Mouse (Mus musculus) hindbrain, postnatal 0 days (tissue): Measurements from ENCODE around the gene Tcp11l1. TPM values are rescaled to one million over a fixed set of nuclear protein-coding genes. Genes with fewer than 3 reads are reported as not detected.
A peak's percentile ranks its signal among the peaks of the same experiment; 100 is the strongest.

Experiments used
- ATAC-seq: fragments of 200-750 bp; cut with Nextera tagmentation; 2 replicates; pipeline ENCODE4 v1.8.0; 2017; ENCODE audit warnings: mild to moderate bottlenecking, moderate TSS enrichment, moderate library complexity
- DNase-seq: peaks from one replicate; pipeline ENCODE4 v3.0.0-alpha.2; 2015; ENCODE audit warnings: low spot score
- H3K27ac ChIP-seq: fragments of 300-500 bp; sonication (generic); 2 replicates; pipeline ENCODE4 v1.5.1; 2014; ENCODE audit warnings: mild to moderate bottlenecking
- H3K27me3 ChIP-seq: fragments of 300-500 bp; sonication (generic); 2 replicates; pipeline ENCODE4 v1.6.1; 2014; ENCODE audit warnings: low read length, mixed read lengths; ENCODE audit not compliant: insufficient read depth
- H3K36me3 ChIP-seq: fragments of 300-500 bp; sonication (generic); 2 replicates; pipeline ENCODE4 v1.6.1; 2014; ENCODE audit warnings: low read length, mixed read lengths; ENCODE audit not compliant: insufficient read depth
- H3K4me1 ChIP-seq: fragments of 300-500 bp; sonication (generic); 2 replicates; pipeline ENCODE4 v1.6.1; 2014; ENCODE audit warnings: antibody characterized with exemption, low read length, mixed read lengths; ENCODE audit not compliant: insufficient read depth
- H3K4me2 ChIP-seq: fragments of 300-500 bp; sonication (generic); 2 replicates; pipeline ENCODE4 v1.6.1; 2014; ENCODE audit warnings: low read depth, mild to moderate bottlenecking, low read length, moderate library complexity, mixed read lengths
- H3K4me3 ChIP-seq: fragments of 300-500 bp; sonication (generic); 2 replicates; pipeline ENCODE4 v1.5.1; 2014; ENCODE audit warnings: low read length
- H3K9ac ChIP-seq: fragments of 300-500 bp; sonication (generic); replicated peaks from 2 replicates; pipeline ENCODE4 v1.6.1; 2014; ENCODE audit warnings: mild to moderate bottlenecking, low read length, moderate library complexity, mixed read lengths
- H3K9me3 ChIP-seq: fragments of 300-500 bp; sonication (generic); 2 replicates; pipeline ENCODE4 v1.6.1; 2016; ENCODE audit warnings: low read length, mixed read lengths
- CTCF ChIP-seq: IDR thresholded peaks from 2 replicates; pipeline ENCODE4 v1.5.1; 2016; ENCODE audit warnings: antibody characterized with exemption, control low read depth, low read depth
- WGBS: fragments of 180-500 bp; shearing (Covaris S2); extraction: QIAGEN DNeasy Blood & Tissue Kit; methylation state at CpG from one replicate; pipeline ENCODE4 v1.1.7; 2014; 5-methylcytosine and 5-hydroxymethylcytosine counted together
- polyA plus RNA-seq: library from polyadenylated mRNA; unstranded; fragments of >200 nt; fragmentation: Nextera tagmentation; extraction: Ambion mirVana; gene quantifications from 2 replicates; pipeline ENCODE4 v1.2.1, GENCODE M21; 2015
- total RNA-seq: library from RNA; depleted of rRNA; stranded (reverse); fragments of >200 nt; gene quantifications from 2 replicates; pipeline ENCODE4 v1.2.3, GENCODE M21; 2014; rRNA removed

Gene Tcp11l1
- 27.0 and 46.5 TPM in 2 replicates for total RNA-seq
- polyA plus RNA-seq = 64.2 and 69.6 TPM in 2 replicates

DNA sequence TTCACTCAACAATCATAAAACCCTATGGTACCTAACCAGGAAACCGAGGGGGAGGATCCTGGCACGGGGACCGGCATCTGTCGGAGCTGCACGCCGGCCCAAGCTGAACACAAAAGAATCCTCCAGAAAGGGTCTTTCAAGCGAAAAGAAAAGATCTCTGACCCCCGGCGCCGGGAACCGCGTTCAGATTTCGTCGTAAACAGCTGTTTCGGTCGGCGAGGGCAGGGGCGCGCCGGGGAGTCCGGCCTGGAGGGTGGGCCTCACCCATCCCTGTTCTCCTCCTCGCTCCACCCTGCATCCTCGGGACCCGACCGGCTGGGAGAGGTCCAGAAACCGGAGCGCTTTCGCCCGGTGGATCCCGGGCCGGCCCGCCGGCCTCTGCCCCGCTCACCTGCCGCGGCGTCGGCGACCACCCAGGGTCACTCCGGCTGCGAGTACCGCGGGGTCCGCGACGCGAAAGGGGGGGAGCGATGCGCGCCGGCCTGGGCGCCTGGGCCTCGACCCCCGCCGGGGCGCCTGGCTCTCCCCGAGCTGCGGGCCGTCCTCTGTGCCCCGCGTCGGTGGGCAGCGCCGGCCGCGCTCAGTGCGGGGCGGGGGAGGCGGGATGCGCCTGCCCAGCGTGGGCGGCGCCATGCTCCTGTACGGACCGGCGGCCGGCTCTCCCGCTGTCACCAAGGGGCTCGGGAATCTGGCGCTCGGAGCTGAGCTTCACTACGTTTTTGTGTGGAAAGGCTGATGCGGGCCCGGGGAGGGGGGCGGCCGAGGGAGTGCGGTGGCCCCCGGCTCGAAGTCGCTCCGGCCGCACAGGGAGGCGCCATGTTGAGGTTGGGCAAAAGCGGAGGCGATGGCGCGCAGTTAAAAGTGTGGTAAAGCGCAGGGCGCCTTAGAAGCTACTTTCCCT, at the start of gene Tcp11l1:
TSS of gene Tcp11l1 (minus strand) at position 585 of the 901 bp plus-strand sequence.
- H3K9ac ChIP-seq = peak within 1 kb of the TSS; percentile 78
- ATAC-seq = peak; percentile 95
- peak within 1 kb of the TSS; percentile 85 for H3K4me3 ChIP-seq
- peak within 1 kb of the TSS; percentile 59 for H3K4me2 ChIP-seq
- no peak for TF ChIP-seq CTCF
- no peaks in the 10 kb centered on the region for H3K27me3 ChIP-seq
- H3K27ac ChIP-seq = peak within 1 kb of the TSS; percentile 86
- 3% methylated on average over 72 of the region's 99 CpGs for WGBS
- H3K9me3 ChIP-seq = no peaks in the 10 kb centered on the region
- peak; percentile 85 for DNase-seq
- no peaks in the 10 kb centered on the region for H3K36me3 ChIP-seq
- H3K4me1 ChIP-seq = 0 out of 2 replicates have a peak, but pooled peaks cover 5% of the 10 kb centered on the region

DNA sequence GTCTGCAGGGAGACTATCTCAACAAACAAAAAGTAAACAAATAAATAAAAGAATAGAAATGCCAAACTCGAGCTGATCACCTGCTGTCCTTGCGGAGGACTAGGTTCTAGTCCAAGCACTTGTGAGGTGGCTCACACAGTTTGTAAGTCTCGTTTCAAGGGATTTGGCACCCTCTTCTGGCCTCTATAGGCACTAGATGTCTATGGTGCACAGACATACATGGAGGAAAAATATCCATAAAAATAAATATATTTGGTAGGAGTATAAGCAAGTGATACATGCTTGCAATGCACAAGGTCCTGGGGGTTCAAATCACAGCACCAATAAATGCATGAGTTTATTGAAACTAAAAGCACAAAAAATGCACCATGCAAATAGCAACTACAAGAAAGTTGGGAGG, 38.6 kb upstream of the Tcp11l1 start:
- ATAC-seq = no peak
- H3K4me2 ChIP-seq = no peak overlapping the region

DNA sequence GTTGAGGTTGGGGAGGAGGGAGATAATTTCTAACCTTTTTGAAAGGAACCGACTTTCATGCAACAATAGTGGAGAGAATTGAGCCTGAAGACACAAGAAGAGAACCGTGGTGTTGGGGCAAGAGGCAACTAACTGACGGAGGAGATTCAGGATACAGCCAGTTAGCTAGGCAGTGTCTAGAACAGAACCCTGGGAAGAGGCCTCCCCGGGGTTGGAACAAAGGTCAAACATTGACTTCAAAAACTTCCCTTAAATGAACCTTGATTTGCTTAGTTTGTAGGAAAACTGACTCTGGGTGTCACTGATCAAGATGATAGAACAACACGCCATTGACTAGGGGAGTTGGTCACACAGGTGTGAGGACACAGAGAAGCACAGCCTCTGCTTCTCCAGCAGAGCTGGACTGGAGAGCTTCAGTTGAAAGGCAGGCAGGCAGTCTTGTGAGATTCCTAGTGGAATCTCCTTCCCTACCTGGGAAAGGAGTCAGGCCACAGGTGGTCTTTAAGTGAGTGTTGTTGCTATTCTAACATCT, 36.7 kb upstream of the Tcp11l1 start:
- ATAC-seq = no peak
- TF ChIP-seq CTCF = no peak
- H3K27me3 ChIP-seq = no peaks in the 10 kb centered on the region
- no peak overlapping the region for H3K27ac ChIP-seq
- H3K4me1 ChIP-seq = no peaks in the 10 kb centered on the region
- H3K9ac ChIP-seq = no peak overlapping the region
- no peaks in the 10 kb centered on the region for H3K9me3 ChIP-seq
- H3K4me3 ChIP-seq = no peak overlapping the region
- 79% methylated on average over 5 of the region's 5 CpGs for WGBS
- no peaks in the 10 kb centered on the region for H3K36me3 ChIP-seq
- no peak overlapping the region for H3K4me2 ChIP-seq
- DNase-seq = no peak

More for the DNA sequence above, 38.6 kb upstream of the Tcp11l1 start:
- H3K27ac ChIP-seq = no peak overlapping the region
- peak; percentile 52 for DNase-seq
- peak; percentile 43; the same call in 1 of the 2 replicates for TF ChIP-seq CTCF
- no peaks in the 10 kb centered on the region for H3K4me1 ChIP-seq
- no peaks in the 10 kb centered on the region for H3K36me3 ChIP-seq
- WGBS = 56% methylated on average over 3 of the region's 3 CpGs
- no peaks in the 10 kb centered on the region for H3K27me3 ChIP-seq
- H3K9ac ChIP-seq = no peak overlapping the region
- H3K9me3 ChIP-seq = no peaks in the 10 kb centered on the region
- H3K4me3 ChIP-seq = no peak overlapping the region

- Histone ChIP-seq H3K36me3 (no peaks in the 10 kb centered on the region), H3K9me3 (no peaks in the 10 kb centered on the region), H3K4me1 (no peaks in the 10 kb centered on the region), H3K4me2 (no peak overlapping the region), H3K27ac (no peak overlapping the region), H3K27me3 (no peaks in the 10 kb centered on the region), H3K9ac (no peak overlapping the region), H3K4me3 (no peak overlapping the region)
- ATAC-seq = no peak
- no peak for DNase-seq
- TF ChIP-seq CTCF = no peak
- WGBS = 58% methylated on average over 8 of the region's 8 CpGs
Measured at GRCm38 (mm10) chr2:104746251-104746650, 34.3 kb upstream of the Tcp11l1 start.

GRCm38 (mm10) chr2:104743971-104744370, 32.0 kb upstream of the Tcp11l1 start:
- H3K4me1 ChIP-seq = no peaks in the 10 kb centered on the region
- no peak overlapping the region for H3K27ac ChIP-seq
- no peak overlapping the region for H3K9ac ChIP-seq
- TF ChIP-seq CTCF = no peak
- 56% methylated on average over 5 of the region's 5 CpGs for WGBS
- no peaks in the 10 kb centered on the region for H3K27me3 ChIP-seq
- H3K4me3 ChIP-seq = no peak overlapping the region
- ATAC-seq (no peak), DNase-seq (no peak)
- no peaks in the 10 kb centered on the region for H3K36me3 ChIP-seq
- no peaks in the 10 kb centered on the region for H3K9me3 ChIP-seq
- no peak overlapping the region for H3K4me2 ChIP-seq

DNA sequence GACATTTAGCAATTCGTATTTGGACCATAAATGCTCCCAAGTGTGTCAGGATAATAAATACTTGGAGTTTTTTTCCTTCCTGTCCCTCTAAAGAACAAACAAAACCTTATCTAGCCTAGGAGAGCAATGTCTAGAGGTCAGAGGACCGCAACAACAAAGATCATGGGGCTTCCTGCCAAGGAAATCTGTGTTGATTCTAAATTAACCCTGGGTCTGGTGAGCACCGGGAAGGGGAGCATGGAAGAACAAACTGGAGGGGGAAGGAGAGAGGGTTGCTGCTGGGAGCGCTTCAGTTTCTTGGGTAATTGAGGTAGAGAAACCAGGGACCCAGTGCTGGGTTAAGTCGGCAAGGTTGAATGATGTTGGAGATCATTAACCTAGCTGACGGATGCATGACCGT, 31.2 kb upstream of the Tcp11l1 start:
- no peak for ATAC-seq
- H3K27ac ChIP-seq = no peak overlapping the region
- 14% methylated on average over 7 of the region's 7 CpGs for WGBS
- peak overlapping the region; percentile 78 for H3K4me3 ChIP-seq
- no peaks in the 10 kb centered on the region for H3K4me1 ChIP-seq
- no peak overlapping the region for H3K9ac ChIP-seq
- H3K9me3 ChIP-seq = no peaks in the 10 kb centered on the region
- H3K27me3 ChIP-seq = no peaks in the 10 kb centered on the region
- H3K4me2 ChIP-seq = peak overlapping the region; percentile 98
- H3K36me3 ChIP-seq = no peaks in the 10 kb centered on the region
- no peak for TF ChIP-seq CTCF
- no peak for DNase-seq
